31 mouse cellular contexts compared by ENCODE assay signal in genomic region chr4:153227680-153228420, GRCm38 (mm10).
DNase-seq lines count a peak whose midpoint lies in the region; ATAC-seq and TF ChIP-seq lines count a peak whose summit lies in the region.
"Had no signal": no experiment of that assay in that cellular context is flagged by ENCODE, and none has a peak within 500 bp of the region (broad histone marks: within the 10 kb centered on the region; RNA-seq: fewer than 3 reads in every experiment).

No protein-coding gene starts in this region.

- H3K27me3 ChIP-seq in midbrain, embryonic 11.5 days (ENCODE audit: control insufficient read depth, insufficient read depth, low read length), result no peaks in the 10 kb centered on the region
- peaks cover 5% of the 10 kb centered on the region; the same call in 1 of the 2 replicates for H3K27me3 ChIP-seq in midbrain, embryonic 10.5 days (ENCODE audit: low read depth, poor library complexity, severe bottlenecking)
- H3K27me3 ChIP-seq in intestine, postnatal 0 days (replicated peaks; ENCODE audit: control insufficient read depth, insufficient read depth, low read length), result no peaks in the 10 kb centered on the region
- H3K27me3 ChIP-seq: CH12.LX; hindbrain, embryonic 15.5 days; Patski had no signal

- H3K9ac ChIP-seq in midbrain, embryonic 11.5 days (ENCODE audit: low read length), result no peak overlapping the region
- no peak overlapping the region for H3K9ac ChIP-seq in intestine, postnatal 0 days (ENCODE audit: low read depth, low read length)
- H3K9ac ChIP-seq: embryonic facial prominence, embryonic 13.5 days; forebrain, embryonic 12.5 days; forebrain, embryonic 15.5 days; heart, embryonic 13.5 days; hindbrain, embryonic 12.5 days; hindbrain, embryonic 15.5 days had no signal

- H3K27ac ChIP-seq in layer of hippocampus, adult 2 months, result no peak overlapping the region
- no peak overlapping the region for H3K27ac ChIP-seq in midbrain, embryonic 11.5 days (ENCODE audit: low read depth, low read length)
- H3K27ac ChIP-seq in midbrain, embryonic 10.5 days (replicated peaks), result no peak overlapping the region
- no peak overlapping the region; the same call in 1 of the 2 replicates for H3K27ac ChIP-seq in intestine, postnatal 0 days (ENCODE audit: low read depth, low read length)
- H3K27ac ChIP-seq: embryonic facial prominence, embryonic 10.5 days; embryonic facial prominence, embryonic 13.5 days; forebrain, embryonic 12.5 days; forebrain, embryonic 15.5 days; heart, adult 2 months; heart, embryonic 10.5 days; heart, embryonic 13.5 days; hindbrain, embryonic 12.5 days; hindbrain, embryonic 15.5 days had no signal

- H3K4me2 ChIP-seq in midbrain, embryonic 11.5 days, result no peak overlapping the region
- H3K4me2 ChIP-seq in intestine, postnatal 0 days (replicated peaks; ENCODE audit: low read depth), result peak overlapping the region; percentile 27
- H3K4me2 ChIP-seq: embryonic facial prominence, embryonic 13.5 days; forebrain, embryonic 12.5 days; forebrain, embryonic 15.5 days; heart, embryonic 13.5 days; hindbrain, embryonic 12.5 days; hindbrain, embryonic 15.5 days had no signal

- H3K4me3 ChIP-seq in layer of hippocampus, adult 2 months, result no peak overlapping the region
- no peak overlapping the region for H3K4me3 ChIP-seq in midbrain, embryonic 11.5 days (ENCODE audit: low read depth, low read length)
- H3K4me3 ChIP-seq in midbrain, embryonic 10.5 days, result no peak overlapping the region
- no peak overlapping the region for H3K4me3 ChIP-seq in intestine, postnatal 0 days (ENCODE audit: low read depth, low read length)
- H3K4me3 ChIP-seq: embryonic facial prominence, embryonic 10.5 days; embryonic facial prominence, embryonic 13.5 days; erythroblast, embryonic 14.5 days; forebrain, embryonic 12.5 days; forebrain, embryonic 15.5 days; heart, adult 2 months; heart, embryonic 10.5 days; heart, embryonic 13.5 days; hindbrain, embryonic 12.5 days; hindbrain, embryonic 15.5 days had no signal

- WGBS in midbrain, embryonic 11.5 days, result 77% methylated on average over 13 of the region's 13 CpGs
- 82% methylated on average over 13 of the region's 13 CpGs for WGBS in midbrain, embryonic 10.5 days
- WGBS in intestine, postnatal 0 days, result 36% methylated on average over 13 of the region's 13 CpGs

- DNase-seq in layer of hippocampus, adult 2 months (ENCODE audit: low spot score in 2 of 2), result peak in 1 of 2 experiments; percentile 33
- DNase-seq in layer of hippocampus, postnatal 10 days (ENCODE audit: low spot score in 2 of 2), result no peak
- DNase-seq in midbrain, embryonic 11.5 days (ENCODE audit: low spot score, missing footprints), result peak; percentile 26
- DNase-seq in midbrain, embryonic 10.5 days (ENCODE audit: low spot score), result no peak
- DNase-seq in yolk sac, embryonic 10.5 days (ENCODE audit: low spot score), result peak; percentile 76
- DNase-seq in c-Kit-positive CD71-positive TER-119-positive erythroid progenitor cells, embryonic 14.5 days (ENCODE audit: low spot score), result no peak
- no peak for DNase-seq in right cerebral cortex, postnatal 36 days (ENCODE audit: low spot score in 2 of 2)
- DNase-seq: adrenal gland, postnatal 10 days; adrenal gland, postnatal 36 days; B cell, adult 2 months; cerebellum, adult 11-12 months; cerebellum, adult 8-10 months; cerebellum, postnatal 10 days; cerebellum, postnatal 36 days; embryo, embryonic 11 days; gastrocnemius, postnatal 10 days; gastrocnemius, postnatal 36 days; heart, adult 2 months had no signal

- H3K9me3 ChIP-seq in midbrain, embryonic 11.5 days (ENCODE audit: control insufficient read depth, low read length), result no peaks in the 10 kb centered on the region
- H3K9me3 ChIP-seq in midbrain, embryonic 10.5 days (replicated peaks), result no peaks in the 10 kb centered on the region; the same call in 1 of the 2 replicates
- H3K9me3 ChIP-seq in intestine, postnatal 0 days (ENCODE audit: control insufficient read depth), result no peaks in the 10 kb centered on the region
- H3K9me3 ChIP-seq: embryonic facial prominence, embryonic 13.5 days; forebrain, embryonic 12.5 days; forebrain, embryonic 15.5 days; heart, embryonic 10.5 days; heart, embryonic 13.5 days; hindbrain, embryonic 12.5 days; hindbrain, embryonic 15.5 days had no signal

- H3K36me3 ChIP-seq in midbrain, embryonic 11.5 days (ENCODE audit: control insufficient read depth, insufficient read depth, low read length), result no peaks in the 10 kb centered on the region
- no peaks in the 10 kb centered on the region for H3K36me3 ChIP-seq in midbrain, embryonic 10.5 days
- H3K36me3 ChIP-seq in intestine, postnatal 0 days (ENCODE audit: control insufficient read depth, insufficient read depth), result no peaks in the 10 kb centered on the region
- H3K36me3 ChIP-seq: embryonic facial prominence, embryonic 10.5 days; embryonic facial prominence, embryonic 13.5 days; forebrain, embryonic 12.5 days; forebrain, embryonic 15.5 days; G1E; heart, embryonic 10.5 days; heart, embryonic 13.5 days; hindbrain, embryonic 12.5 days; hindbrain, embryonic 15.5 days had no signal

- ATAC-seq in midbrain, embryonic 11.5 days (ENCODE audit: low FRiP score), result no peak
- peak; percentile 63 for ATAC-seq in intestine, postnatal 0 days
- ATAC-seq: forebrain, embryonic 15.5 days; Patski had no signal

- 0 out of 2 replicates have a peak, but pooled peaks cover 4% of the 10 kb centered on the region for H3K4me1 ChIP-seq in midbrain, embryonic 11.5 days (ENCODE audit: control insufficient read depth, insufficient read depth, low read length)
- peaks cover 17% of the 10 kb centered on the region for H3K4me1 ChIP-seq in midbrain, embryonic 10.5 days
- no peaks in the 10 kb centered on the region; the same call in none of the 2 replicates for H3K4me1 ChIP-seq in intestine, postnatal 0 days (replicated peaks; ENCODE audit: control insufficient read depth, insufficient read depth, low read length)

- TF ChIP-seq CTCF in layer of hippocampus, adult 2 months (conservative IDR thresholded peaks at IDR 0.05), result peak; percentile 31; the same call in 1 of the 2 replicates
- no peak for TF ChIP-seq CTCF in intestine, postnatal 0 days (IDR thresholded peaks at IDR 0.05; ENCODE audit: low read depth)

Comparison
In these comparisons a context has a peak if more than half of its experiments do, and no peak if none do; other contexts are left out.
1. DNase-seq: peak in midbrain, embryonic 11.5 days (single experiment) and yolk sac, embryonic 10.5 days (single experiment); none in layer of hippocampus, postnatal 10 days (0 of 2), midbrain, embryonic 10.5 days (single experiment), c-Kit-positive CD71-positive TER-119-positive erythroid progenitor cells, embryonic 14.5 days (single experiment) and right cerebral cortex, postnatal 36 days (0 of 2).